Mouse (Mus musculus) megakaryocyte, embryonic 14.5 days (primary cell): Measurements from ENCODE around the gene Slc2a4.

Experiments
- FLI1 ChIP-seq: IDR thresholded peaks from 2 replicates; pipeline ENCODE4 v1.6.1; 2012; ENCODE audit warnings: low read length, inconsistent platforms, mixed read lengths
- GATA1 ChIP-seq: IDR thresholded peaks from 3 replicates; pipeline ENCODE4 v1.6.1; 2012; ENCODE audit warnings: mixed read lengths, low read length, inconsistent platforms, borderline replicate concordance

GRCm38 (mm10) chr11:69968793-69969192, 20.8 kb upstream of the Slc2a4 start:
- TF ChIP-seq GATA1 (no peak), FLI1 (no peak)
